Mouse (Mus musculus): Measurements from ENCODE around the gene Car11.

- TF ChIP-seq CTCF (IDR thresholded peaks at IDR 0.05; ENCODE audit: low read depth, low read length), result no peak
- no peak for TF ChIP-seq GATA1 (IDR thresholded peaks at IDR 0.05; ENCODE audit: borderline replicate concordance, low read length)
Measured at GRCm38 (mm10) chr7:45726419-45726818, 26.8 kb downstream of the Car11 start.
